16 mouse cellular contexts compared by ENCODE assay signal in the genomic region with DNA sequence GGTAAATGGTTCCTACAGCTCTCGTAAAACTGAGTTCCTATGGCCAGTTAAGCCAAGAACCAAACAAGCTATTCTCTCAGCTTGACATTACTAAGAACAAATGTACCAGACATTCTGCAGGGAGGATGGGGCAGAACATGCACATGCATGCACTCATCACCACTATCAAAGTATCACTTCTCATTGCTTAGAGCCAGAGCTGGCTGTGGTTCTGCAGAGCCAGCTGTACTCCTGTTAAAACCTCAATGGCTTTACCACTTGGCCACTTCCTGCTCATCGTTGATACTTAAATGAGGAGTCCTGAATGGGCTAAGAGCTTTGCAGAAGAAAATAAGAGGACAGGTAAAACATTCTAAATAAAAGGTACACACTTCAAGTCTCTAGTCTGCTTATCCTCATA. TPM values are rescaled to one million over a fixed set of nuclear protein-coding genes. Genes with fewer than 3 reads are reported as not detected.
DNase-seq lines count a peak whose midpoint lies in the region; ATAC-seq lines count a peak whose summit lies in the region.
"Had no signal": no experiment of that assay in that cellular context is flagged by ENCODE, and none has a peak within 500 bp of the region (broad histone marks: within the 10 kb centered on the region; RNA-seq: fewer than 3 reads in every experiment).

No protein-coding gene starts in this region.

- peak; percentile 69 for ATAC-seq in activated CD4-positive, CD25-positive, alpha-beta regulatory T cell, adult 4 months
- ATAC-seq: forebrain, embryonic 16.5 days; hindbrain, postnatal 0 days had no signal

- intact Hi-C loops in gastrocnemius, postnatal 14 days (cut with DNase I; ENCODE audit: low total_unique reads), result no loop called here
- intact Hi-C loops in left cerebral cortex, postnatal 4 days (cut with DNase I), result no loop called here

- peak; percentile 85 for DNase-seq in heart, adult 11 months
- DNase-seq in heart, adult 9 months (ENCODE audit: low spot score in 2 of 2), result no peak
- DNase-seq in naive thymus-derived CD4-positive, alpha-beta T cell, adult 2 months (ENCODE audit: low read depth), result peak; percentile 61
- peak; percentile 26 to 41 for DNase-seq in thymus, postnatal 36 days
- DNase-seq in gastrocnemius, postnatal 14 days, result no peak
- no peak for DNase-seq in left cerebral cortex, postnatal 4 days
- no peak for DNase-seq in right cerebral cortex, adult 2 months (ENCODE audit: low spot score in 2 of 2)
- DNase-seq: adrenal gland, postnatal 25 days; cerebellum, adult 9-10 months; gastrocnemius, postnatal 10 days; heart, postnatal 4 days; kidney, adult 9 months; lung, postnatal 36 days had no signal

RNA-seq across cellular contexts. Expression of a gene that starts 14.6 kb away (rescaled TPM):
- 10 to 100 TPM; 29.9 to 36.7 TPM for polyA plus RNA-seq in activated CD4-positive, CD25-positive, alpha-beta regulatory T cell, adult 4 months (2017; shearing (Covaris generic))
- 10 to 100 TPM; 42.9 to 48.7 TPM for total RNA-seq in gastrocnemius, postnatal 14 days (2021)
- 10 to 100 TPM; 59.3 to 59.6 TPM for total RNA-seq in left cerebral cortex, postnatal 4 days (2021)

Comparison
In these comparisons a context has a peak if more than half of its experiments do, and no peak if none do; other contexts are left out.
1. DNase-seq: peak in heart, adult 11 months (single experiment), naive thymus-derived CD4-positive, alpha-beta T cell, adult 2 months (single experiment) and thymus, postnatal 36 days (2 of 2); none in heart, adult 9 months (0 of 2), gastrocnemius, postnatal 14 days (single experiment), left cerebral cortex, postnatal 4 days (single experiment) and right cerebral cortex, adult 2 months (0 of 2).